Mouse (Mus musculus) heart, embryonic 10.5 days (tissue): ENCODE measurements around the gene Bco2. TPM values are rescaled to one million over a fixed set of nuclear protein-coding genes. Genes with fewer than 3 reads are reported as not detected.

Experiments used
- DNase-seq: peaks from one replicate; pipeline ENCODE4 v3.0.0-alpha.2; 2017; ENCODE audit warnings: low spot score
- H3K27ac ChIP-seq: fragments of 300-500 bp; sonication (generic); 2 replicates; pipeline ENCODE4 v1.5.1; 2016; ENCODE audit warnings: mild to moderate bottlenecking
- H3K27me3 ChIP-seq: fragments of 300-500 bp; sonication (generic); 2 replicates; pipeline ENCODE4 v1.6.1; 2016; ENCODE audit warnings: mild to moderate bottlenecking; ENCODE audit not compliant: poor library complexity, insufficient read depth, severe bottlenecking
- H3K36me3 ChIP-seq: fragments of 300-500 bp; sonication (generic); 2 replicates; pipeline ENCODE4 v1.6.1; 2016; ENCODE audit warnings: mild to moderate bottlenecking, moderate library complexity
- H3K4me1 ChIP-seq: fragments of 300-500 bp; sonication (generic); 2 replicates; pipeline ENCODE4 v1.6.1; 2016; ENCODE audit warnings: mild to moderate bottlenecking
- H3K4me3 ChIP-seq: fragments of 300-500 bp; sonication (generic); 2 replicates; pipeline ENCODE4 v1.5.1; 2016; ENCODE audit warnings: mild to moderate bottlenecking, moderate library complexity
- H3K9me3 ChIP-seq: fragments of 300-500 bp; sonication (generic); 2 replicates; pipeline ENCODE4 v1.6.1; 2016; ENCODE audit warnings: mild to moderate bottlenecking, moderate library complexity
- WGBS: fragments of 180-500 bp; shearing (Covaris S2); methylation state at CpG from one replicate; pipeline ENCODE4 v1.1.7; 2016; 5-methylcytosine and 5-hydroxymethylcytosine counted together
- polyA plus RNA-seq: library from polyadenylated mRNA; unstranded; fragments of >200 nt; fragmentation: Nextera tagmentation; extraction: Ambion mirVana; gene quantifications from 2 replicates; pipeline ENCODE4 v1.2.1, GENCODE M21; 2016

Gene Bco2
- polyA plus RNA-seq, 1 experiment from 2014 or later: 0.21 TPM

DNA sequence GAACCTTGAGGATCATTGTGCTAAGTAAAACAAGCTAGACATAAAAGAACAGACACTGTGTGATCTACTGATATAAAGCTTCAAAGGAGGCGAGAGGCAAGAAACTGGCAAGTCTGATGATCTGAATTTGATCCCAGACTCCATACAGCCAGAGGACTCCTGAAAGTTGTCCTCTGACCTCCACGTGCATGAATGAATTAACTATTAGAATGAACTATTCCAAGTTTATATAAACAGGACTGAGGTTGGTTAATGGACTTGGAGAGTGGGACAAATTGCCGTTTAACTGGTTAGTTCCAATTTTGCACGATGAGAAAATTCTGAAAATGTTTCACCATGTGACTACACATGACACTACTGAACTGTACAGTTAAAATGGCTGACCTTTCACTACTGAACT, 6.0 kb downstream of the Bco2 start:
- Histone ChIP-seq H3K4me1 (peaks cover 2% of the 10 kb centered on the region; the same call in 1 of the 2 replicates), H3K27ac (no peak overlapping the region), H3K4me3 (no peak overlapping the region), H3K27me3 (no peaks in the 10 kb centered on the region), H3K9me3 (no peaks in the 10 kb centered on the region), H3K36me3 (no peaks in the 10 kb centered on the region)
- no peak for DNase-seq
- WGBS: 84% methylated on average over 4 of the region's 4 CpGs

DNA sequence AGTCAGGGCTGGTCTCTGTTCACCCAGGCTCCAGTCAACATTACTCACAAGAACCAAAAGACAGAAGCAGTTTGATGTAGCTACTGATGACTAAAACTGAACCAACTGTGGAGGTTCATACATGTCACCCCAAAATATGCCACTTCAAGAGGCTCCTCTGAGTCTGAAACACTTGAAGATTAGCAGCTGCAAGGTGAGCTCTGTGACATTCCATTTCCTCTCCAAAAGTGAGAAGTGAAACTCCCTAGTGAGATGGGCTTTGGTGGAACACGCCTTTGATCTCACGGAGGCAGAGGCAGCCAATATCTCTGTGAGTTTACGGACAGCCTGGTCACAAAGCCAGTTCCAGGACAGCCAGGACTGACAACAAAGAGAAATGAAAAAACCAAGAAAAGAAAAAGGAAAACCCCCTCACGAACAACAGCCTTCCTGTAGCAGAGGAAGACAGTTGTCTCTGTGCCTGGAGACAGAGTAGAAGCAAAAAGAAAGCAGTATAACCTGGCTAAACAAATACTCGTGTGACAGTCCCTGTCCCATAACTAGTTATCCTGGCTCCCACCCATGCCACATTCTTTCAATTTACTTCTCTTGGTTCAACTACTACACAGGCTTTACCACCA, 7.0 kb downstream of the Bco2 start:
- no peak for DNase-seq
- Histone ChIP-seq H3K4me1 (no peaks in the 10 kb centered on the region; the same call in 1 of the 2 replicates), H3K9me3 (no peaks in the 10 kb centered on the region), H3K36me3 (no peaks in the 10 kb centered on the region), H3K4me3 (no peak overlapping the region), H3K27ac (no peak overlapping the region), H3K27me3 (no peaks in the 10 kb centered on the region)
- WGBS: 29% methylated on average over 5 of the region's 5 CpGs

DNA sequence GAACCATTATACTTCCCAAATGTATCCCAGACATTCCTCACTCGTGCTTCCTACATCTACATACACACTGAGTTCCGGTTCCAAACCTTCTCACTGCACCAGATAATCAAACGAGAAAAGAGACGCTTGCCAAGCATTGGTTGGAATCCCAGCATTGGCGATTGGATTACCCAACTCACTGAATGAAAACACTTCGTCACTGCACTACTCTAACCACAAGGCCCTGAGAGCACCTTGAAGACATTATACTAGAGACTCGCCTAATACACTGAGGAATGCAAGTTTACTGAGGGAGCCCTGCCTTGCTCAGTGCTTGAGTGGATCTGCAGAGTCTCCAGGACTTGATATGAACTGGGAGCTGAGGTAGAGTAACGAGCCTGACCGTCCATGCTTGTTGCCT, 12.6 kb downstream of the Bco2 start:
- 77% methylated on average over 9 of the region's 9 CpGs for WGBS
- Histone ChIP-seq H3K27me3 (no peaks in the 10 kb centered on the region), H3K36me3 (no peaks in the 10 kb centered on the region), H3K27ac (no peak overlapping the region), H3K4me3 (no peak overlapping the region), H3K9me3 (no peaks in the 10 kb centered on the region), H3K4me1 (no peaks in the 10 kb centered on the region)
- no peak for DNase-seq

DNA sequence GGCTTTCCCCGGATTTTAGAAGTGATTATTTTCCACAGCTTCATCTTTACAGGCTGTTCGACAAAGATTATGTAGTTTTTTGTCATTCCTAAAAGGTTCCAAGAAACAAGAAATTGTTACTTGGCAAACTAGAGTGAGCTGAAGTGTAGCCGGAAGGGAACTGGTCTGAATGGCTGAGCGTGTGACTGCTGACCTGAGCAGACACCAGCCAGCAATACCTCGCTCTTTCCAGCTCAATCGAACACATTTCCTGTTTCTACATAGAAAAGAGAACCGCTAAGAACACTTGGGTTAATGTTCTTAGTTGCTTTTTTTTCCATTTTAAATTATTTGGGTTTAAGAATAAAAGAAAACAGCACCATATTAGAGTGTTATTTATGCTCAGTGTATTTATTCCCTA, 14.8 kb downstream of the Bco2 start:
- WGBS: 71% methylated on average over 7 of the region's 7 CpGs
- H3K27me3 ChIP-seq: no peaks in the 10 kb centered on the region
- H3K27ac ChIP-seq: no peak overlapping the region
- no peak for DNase-seq
- no peaks in the 10 kb centered on the region for H3K4me1 ChIP-seq
- no peak overlapping the region for H3K4me3 ChIP-seq
- no peaks in the 10 kb centered on the region for H3K9me3 ChIP-seq
- H3K36me3 ChIP-seq: no peaks in the 10 kb centered on the region

DNA sequence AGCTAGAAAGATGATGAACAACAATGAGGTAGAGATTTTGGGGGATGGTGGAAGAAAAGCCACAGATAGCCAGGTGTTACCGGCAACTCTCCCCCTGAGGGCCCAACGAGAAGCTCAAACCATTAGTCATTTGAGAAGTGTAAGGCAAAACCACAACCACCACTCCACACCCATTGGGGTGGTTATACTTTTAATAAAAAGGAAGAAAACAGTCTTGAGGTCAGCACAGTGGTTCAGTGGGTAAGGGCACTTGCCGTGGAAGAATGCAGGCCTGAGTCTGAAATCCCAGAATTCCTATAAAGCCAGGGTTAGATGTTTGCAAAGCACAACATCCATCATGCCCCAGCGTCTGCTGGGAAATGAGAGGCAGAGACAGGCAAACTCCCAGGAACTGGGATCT, 17.7 kb downstream of the Bco2 start:
- H3K9me3 ChIP-seq: no peaks in the 10 kb centered on the region
- no peak overlapping the region for H3K4me3 ChIP-seq
- no peaks in the 10 kb centered on the region for H3K27me3 ChIP-seq
- H3K36me3 ChIP-seq: no peaks in the 10 kb centered on the region
- H3K27ac ChIP-seq: no peak overlapping the region
- WGBS: 61% methylated on average over 4 of the region's 4 CpGs
- H3K4me1 ChIP-seq: no peaks in the 10 kb centered on the region
- DNase-seq: no peak

DNA sequence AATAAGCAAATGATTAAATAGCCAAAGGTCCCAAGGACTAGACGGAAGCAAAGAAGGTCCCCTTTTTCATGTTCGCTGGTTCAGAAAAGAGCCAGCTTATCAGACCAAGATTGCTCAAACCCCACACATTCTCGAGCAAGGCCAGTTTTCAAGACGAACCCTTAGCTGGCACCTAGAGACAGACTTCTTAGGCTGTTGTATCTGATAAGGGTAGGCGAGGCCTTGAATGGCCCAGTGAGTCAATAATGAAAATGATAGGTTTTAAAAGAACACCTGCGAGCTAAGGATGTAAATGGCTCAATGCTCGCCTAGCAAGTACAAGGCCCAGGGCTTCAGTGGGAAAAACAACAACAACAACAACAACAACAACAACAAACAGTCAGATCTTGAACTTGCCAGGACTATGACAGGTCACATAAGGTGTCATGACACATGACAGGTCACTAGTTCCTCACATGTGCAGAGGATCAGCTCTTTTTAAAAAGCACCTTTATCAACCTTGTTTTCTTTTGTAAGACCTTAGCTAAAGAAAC, 18.3 kb downstream of the Bco2 start:
- Histone ChIP-seq H3K36me3 (no peaks in the 10 kb centered on the region), H3K27me3 (no peaks in the 10 kb centered on the region), H3K4me1 (no peaks in the 10 kb centered on the region), H3K4me3 (no peak overlapping the region), H3K9me3 (no peaks in the 10 kb centered on the region), H3K27ac (no peak overlapping the region)
- WGBS: 73% methylated on average over 7 of the region's 7 CpGs
- DNase-seq: no peak

DNA sequence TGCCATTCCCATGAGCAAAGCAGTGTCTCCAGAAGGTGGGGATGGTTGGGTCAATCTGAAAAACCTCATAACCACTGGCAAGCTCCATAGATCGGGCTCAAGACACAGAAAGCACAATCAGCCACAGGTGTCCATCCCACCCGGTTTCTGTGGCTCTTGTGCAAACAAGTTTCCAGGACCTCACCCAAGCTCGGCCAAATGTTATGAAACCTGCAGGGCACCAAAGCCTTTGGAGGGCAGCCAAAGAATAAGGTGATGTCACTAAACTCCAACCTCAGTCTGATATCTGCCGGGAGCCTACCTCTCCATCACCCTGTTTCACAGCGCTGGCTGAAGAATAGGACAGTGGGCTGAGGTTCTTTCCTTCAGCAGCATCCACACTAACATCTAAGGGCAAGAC, 19.1 kb downstream of the Bco2 start:
- Histone ChIP-seq H3K9me3 (no peaks in the 10 kb centered on the region), H3K36me3 (no peaks in the 10 kb centered on the region), H3K4me1 (no peaks in the 10 kb centered on the region), H3K4me3 (no peak overlapping the region), H3K27ac (no peak overlapping the region), H3K27me3 (no peaks in the 10 kb centered on the region)
- no peak for DNase-seq
- 82% methylated on average over 5 of the region's 5 CpGs for WGBS

DNA sequence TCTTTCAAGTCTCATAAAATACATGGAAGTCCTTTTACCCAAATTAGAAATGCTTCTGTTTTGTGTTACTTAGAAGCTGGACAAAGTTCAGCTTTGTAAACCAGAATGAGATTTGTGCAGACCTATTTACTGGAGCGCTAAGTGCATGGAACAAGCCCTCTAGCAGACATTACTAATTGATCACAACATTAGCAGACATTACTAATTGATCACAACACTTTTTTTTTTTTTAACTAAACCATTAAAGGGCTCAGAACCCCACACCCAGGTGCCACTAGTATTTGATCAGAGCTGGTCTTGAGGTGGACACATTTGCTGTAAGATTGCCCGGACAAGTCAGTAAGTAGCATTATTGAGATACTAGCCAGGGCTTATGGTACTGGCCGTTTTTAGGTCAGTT, 21.2 kb downstream of the Bco2 start:
- no peak for DNase-seq
- H3K27me3 ChIP-seq: no peaks in the 10 kb centered on the region
- H3K27ac ChIP-seq: no peak overlapping the region
- WGBS: 70% methylated on average over 3 of the region's 3 CpGs
- no peaks in the 10 kb centered on the region for H3K36me3 ChIP-seq
- no peaks in the 10 kb centered on the region for H3K4me1 ChIP-seq
- H3K4me3 ChIP-seq: no peak overlapping the region
- H3K9me3 ChIP-seq: no peaks in the 10 kb centered on the region

DNA sequence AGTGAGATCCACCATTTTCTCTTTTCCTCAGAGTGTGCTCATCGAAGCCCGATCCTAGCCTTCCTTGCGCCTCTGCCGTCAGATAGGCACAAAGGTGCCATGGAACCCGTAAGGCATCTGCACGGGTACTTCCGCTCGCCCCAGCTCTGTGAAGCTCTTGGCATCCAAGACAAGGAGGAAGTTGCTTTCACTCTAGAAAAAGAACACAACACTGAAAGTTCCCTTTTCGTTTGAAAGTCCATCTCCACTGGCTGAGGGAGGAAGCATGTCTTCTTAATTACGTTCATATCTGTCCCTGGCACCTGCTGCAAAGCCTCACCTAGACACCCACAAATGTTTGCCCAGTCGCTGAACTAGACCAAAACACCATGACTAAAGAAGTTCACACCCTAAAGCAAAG, 21.7 kb downstream of the Bco2 start:
- H3K27me3 ChIP-seq: no peaks in the 10 kb centered on the region
- no peak overlapping the region for H3K27ac ChIP-seq
- H3K4me1 ChIP-seq: no peaks in the 10 kb centered on the region
- H3K4me3 ChIP-seq: no peak overlapping the region
- DNase-seq: no peak
- no peaks in the 10 kb centered on the region for H3K9me3 ChIP-seq
- no peaks in the 10 kb centered on the region for H3K36me3 ChIP-seq
- WGBS: 77% methylated on average over 11 of the region's 11 CpGs

DNA sequence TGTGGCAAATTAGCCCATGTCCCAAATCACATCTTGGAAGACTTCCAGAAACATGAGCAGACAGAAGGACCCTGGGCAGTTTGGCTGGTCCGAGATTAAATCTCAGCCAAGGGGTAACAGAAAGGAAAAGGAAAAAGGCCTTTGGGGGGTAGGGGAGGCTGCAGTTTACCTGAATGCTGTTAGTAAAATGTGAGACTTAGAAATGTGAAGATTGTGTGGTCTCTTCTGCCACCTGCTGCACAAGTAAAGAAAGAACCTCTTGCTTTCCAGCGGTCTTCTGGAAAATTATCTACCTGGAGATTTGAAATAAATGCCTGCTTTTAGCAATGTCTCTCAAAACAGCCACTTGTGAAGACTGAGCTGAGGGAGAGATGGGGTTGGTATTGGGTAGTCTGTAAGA, 24.1 kb downstream of the Bco2 start:
- WGBS: 26% methylated on average over 2 of the region's 2 CpGs
- Histone ChIP-seq H3K4me3 (no peak overlapping the region), H3K27me3 (no peaks in the 10 kb centered on the region), H3K36me3 (no peaks in the 10 kb centered on the region), H3K9me3 (no peaks in the 10 kb centered on the region), H3K4me1 (peaks cover 15% of the 10 kb centered on the region), H3K27ac (no peak overlapping the region)
- no peak for DNase-seq

DNA sequence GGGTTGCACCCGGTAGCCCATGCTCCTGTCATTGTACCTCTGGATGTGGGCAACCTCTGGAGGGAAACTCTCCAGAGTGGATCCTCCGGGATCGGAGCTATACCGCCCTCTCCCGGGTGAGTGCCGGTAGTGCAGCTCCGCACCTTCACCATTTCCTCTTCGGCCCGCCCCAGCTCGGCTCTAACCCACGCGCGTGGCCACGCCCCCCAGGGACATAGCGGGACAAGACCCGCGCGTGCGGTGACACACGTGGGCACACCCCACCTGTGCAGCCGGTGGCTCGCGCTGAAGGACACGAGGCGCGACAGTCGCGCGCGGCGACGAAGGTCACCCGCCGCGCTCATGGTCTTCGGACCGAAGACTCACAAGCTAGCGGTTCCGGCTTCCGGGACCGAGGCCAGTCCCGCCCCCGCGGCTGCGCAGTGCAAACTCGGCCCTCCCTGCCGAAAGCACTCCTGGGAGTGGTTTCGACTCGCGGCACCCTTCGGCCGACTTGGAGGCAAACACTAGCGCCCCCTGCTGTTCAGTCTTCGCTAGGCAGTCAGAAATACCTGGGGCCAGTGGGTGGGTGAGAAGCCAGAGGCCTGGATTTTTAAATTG, 26.6 kb downstream of the Bco2 start, which contains the start of gene Pts:
Gene Pts, minus strand, starts transcription at position 432 of the 600 bp plus-strand sequence.
- H3K4me3 ChIP-seq: peak within 1 kb of the TSS; percentile 85
- peaks cover 15% of the 10 kb centered on the region for H3K4me1 ChIP-seq
- no peaks in the 10 kb centered on the region for H3K9me3 ChIP-seq
- peak; percentile 98 for DNase-seq
- no peaks in the 10 kb centered on the region for H3K27me3 ChIP-seq
- peak within 1 kb of the TSS; percentile 96 for H3K27ac ChIP-seq
- peaks cover 6% of the 10 kb centered on the region; the same call in 1 of the 2 replicates for H3K36me3 ChIP-seq
- WGBS: under 1% methylated on average over 54 of the region's 54 CpGs

DNA sequence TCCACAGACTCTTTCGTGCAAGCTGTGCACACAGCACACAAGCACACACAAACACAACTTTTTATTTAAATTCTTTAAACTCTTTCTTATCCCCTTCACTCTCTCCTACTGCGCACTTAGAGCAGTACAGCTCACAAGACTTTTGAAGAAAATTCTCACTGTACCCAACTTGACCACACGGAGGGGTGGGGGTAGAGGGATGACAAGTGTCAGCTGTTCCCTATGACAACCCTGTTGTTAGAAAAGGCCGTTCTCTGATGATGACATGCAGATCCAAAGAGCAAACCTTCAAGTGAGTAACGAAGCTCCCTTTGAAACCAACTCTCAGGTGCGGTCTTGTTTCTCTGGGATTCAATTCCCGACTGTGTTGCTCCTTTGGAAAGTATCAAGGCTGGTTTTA, 27.1 kb downstream of the Bco2 start:
- Histone ChIP-seq H3K36me3 (peaks cover 6% of the 10 kb centered on the region; the same call in 1 of the 2 replicates), H3K4me1 (peaks cover 15% of the 10 kb centered on the region), H3K9me3 (no peaks in the 10 kb centered on the region), H3K27ac (peak overlapping the region; percentile 96; the same call in 1 of the 2 replicates), H3K27me3 (no peaks in the 10 kb centered on the region), H3K4me3 (peak overlapping the region; percentile 85)
- WGBS: 44% methylated on average over 7 of the region's 7 CpGs
- DNase-seq: no peak

DNA sequence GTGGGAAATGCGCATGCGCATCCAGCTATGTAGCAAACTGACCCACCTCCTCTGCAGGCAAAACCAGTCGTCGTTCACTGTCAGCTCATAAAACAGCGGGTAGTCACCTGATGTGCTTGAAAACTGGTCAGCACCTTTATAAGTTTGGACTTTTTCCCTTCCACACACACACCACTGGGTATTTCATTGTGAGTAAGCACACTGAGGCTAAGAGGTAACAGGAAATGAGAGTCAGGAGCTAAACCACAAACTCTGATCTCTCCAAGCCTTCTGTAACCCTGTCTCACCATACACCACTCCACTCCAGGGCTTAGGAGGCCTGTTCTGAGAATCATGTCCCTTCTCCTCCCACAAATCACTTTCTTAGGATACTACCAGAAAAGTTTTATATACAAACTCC, 29.4 kb downstream of the Bco2 start:
- peaks cover 15% of the 10 kb centered on the region for H3K4me1 ChIP-seq
- no peak for DNase-seq
- H3K4me3 ChIP-seq: no peak overlapping the region
- 74% methylated on average over 5 of the region's 5 CpGs for WGBS
- no peaks in the 10 kb centered on the region for H3K9me3 ChIP-seq
- H3K27me3 ChIP-seq: no peaks in the 10 kb centered on the region
- no peak overlapping the region for H3K27ac ChIP-seq
- H3K36me3 ChIP-seq: peaks cover 13% of the 10 kb centered on the region
